Mouse (Mus musculus) cerebellum, adult 9-11 months (tissue): ENCODE results near the gene Tmem179b.
A peak's percentile ranks its signal among the peaks of the same experiment; 100 is the strongest.
"Not testable (repeated sequence)": the region's sequence is repeated elsewhere in the genome, so short reads cannot be mapped to it uniquely, and the experiment has no call there.

Source experiments
- DNase-seq: peaks from one replicate; pipeline ENCODE4 v3.0.0; 2022

The Tmem179b gene

DNA sequence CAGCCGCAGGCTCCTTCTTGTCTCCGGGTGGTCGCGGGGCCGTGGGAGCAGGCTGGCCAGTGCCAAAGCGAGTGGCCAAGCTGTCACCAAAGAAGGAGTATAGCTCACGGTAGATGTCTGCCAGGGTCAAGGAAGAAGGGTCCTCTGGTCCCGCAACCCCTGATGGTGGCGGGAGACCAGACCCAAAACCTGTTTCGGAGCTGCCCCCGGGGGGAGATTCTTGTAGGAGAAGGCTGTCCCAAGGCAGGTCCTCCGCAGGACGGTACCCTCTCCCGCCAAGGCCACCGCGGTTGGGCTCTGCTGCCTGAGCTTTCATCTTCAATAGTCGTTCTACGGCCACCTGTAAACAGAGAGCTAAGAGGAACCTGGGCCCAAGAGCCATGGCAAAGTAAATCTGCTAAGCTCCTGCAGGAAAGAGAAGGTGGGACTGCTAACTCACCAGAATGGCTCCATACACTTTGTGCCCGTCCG lies 719 bp upstream of the Tmem179b start:
- no peak for DNase-seq

DNA sequence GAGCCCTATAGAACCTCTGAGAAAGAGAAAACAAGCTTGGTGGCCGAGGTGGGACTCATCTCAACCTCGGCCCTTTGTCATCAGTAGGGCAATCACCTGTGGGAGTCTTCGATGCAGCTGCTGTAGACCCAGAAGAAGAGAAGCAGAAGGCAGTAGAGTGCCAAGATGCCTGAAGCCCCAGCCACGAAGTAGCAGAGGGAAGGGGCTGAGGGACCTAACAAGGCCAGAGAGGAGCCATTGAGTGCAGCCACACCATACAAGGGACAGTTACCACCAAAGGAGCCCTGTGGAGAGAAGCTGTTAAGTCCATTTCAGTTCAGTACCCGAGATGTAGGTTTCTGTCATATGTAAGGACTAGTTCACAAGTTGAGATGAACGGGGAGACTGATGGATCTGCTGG lies 858 bp downstream of the Tmem179b start:
- DNase-seq, result peak; percentile 38

DNA sequence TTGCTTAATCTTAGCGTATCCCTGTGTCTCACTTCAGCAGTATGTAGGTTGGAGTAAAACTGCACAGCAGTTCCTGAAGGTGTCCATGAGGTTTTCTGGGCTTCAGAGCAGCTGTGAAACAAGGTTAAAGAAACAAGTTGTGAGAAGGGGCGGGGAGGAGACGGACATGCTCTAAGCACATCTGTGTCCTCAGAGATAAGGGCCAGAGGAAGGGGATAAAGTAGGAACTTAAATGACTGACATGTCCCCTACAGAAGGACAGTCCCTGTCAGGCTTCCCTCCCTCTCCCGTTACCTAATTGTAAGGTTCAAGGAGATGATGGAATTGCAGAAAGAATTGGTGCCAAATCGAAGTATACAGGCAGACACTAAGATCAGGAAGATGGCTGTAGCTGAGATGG lies 1.3 kb downstream of the Tmem179b start:
- no peak for DNase-seq

DNA sequence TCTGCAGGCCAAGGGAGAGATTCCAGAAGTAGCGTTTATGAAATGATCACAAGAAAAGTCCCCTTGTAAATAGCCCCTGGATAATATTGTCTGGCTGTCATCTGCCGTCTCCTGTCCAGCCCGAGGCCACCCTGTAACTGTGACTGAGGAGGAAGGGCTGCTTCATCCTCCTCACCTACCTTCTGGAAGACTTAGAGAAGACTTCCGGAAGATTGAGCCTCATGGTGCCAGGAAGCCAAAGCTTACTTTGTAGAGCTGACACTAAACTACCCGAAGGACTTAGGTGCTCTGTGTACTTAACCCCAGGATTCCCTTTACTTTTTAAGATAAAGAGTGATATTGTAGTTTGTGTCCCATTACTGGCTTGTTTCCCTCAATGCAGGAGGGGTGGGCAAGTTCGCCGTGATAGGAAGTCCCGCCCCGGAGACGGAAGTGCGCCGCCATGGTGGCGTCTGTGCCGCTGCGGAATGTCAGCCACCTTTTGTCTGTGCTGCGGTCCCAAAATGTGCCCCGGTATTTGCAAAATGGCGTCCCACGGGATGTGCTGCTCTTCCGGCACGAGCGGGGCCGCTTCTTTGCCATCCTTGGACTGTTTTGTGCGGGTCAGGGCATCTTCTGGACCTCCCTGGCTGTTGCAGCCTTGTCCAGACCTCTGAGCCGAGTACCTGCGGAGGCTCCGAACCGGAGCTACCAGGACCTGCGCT lies 3.5 kb downstream of the Tmem179b start, which contains the start of gene Tmem223:
TSS of gene Tmem223 (plus strand) at position 430 of the 704 bp plus-strand sequence.
- DNase-seq, result peak; percentile 81

DNA sequence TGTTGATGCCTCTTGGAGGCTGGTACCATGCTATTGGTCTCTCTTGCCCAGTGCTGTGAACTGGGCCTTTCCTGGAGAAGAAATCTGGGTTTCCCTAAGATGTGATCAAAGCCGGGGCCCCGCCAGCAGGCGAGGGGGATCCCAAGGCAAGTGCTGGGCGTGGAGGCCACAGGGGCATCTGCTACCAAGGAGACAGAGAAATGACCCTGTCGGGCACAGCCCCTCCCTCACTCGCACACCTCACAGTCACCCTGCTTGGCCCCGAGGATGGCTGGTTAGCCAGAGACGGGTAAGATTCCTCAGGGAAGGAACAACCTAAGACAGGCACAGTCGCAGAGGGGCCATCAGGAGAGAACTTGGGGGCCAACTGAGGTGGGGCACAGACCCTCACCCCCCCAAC lies 8.7 kb downstream of the Tmem179b start:
- DNase-seq, result no peak

DNA sequence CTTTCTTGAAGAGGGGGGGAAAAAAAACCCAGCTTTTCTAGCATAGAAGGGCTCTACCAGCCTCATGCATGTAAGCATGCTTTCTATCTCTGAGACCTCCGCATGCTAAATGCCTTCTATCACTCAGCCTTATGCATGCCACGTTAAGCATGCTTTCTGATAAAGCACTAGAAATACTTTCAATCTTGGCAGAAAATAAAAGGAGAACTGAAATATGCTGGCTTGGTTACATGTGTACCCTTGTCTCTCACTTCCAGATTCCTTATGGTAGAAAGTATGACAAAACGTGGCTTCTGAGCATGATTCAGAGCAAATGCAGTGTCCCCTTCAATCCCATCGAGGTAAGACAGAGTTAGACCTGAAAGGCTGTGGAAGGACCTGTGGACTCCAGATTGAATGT lies 11.0 kb downstream of the Tmem179b start:
- DNase-seq, result no peak

DNA sequence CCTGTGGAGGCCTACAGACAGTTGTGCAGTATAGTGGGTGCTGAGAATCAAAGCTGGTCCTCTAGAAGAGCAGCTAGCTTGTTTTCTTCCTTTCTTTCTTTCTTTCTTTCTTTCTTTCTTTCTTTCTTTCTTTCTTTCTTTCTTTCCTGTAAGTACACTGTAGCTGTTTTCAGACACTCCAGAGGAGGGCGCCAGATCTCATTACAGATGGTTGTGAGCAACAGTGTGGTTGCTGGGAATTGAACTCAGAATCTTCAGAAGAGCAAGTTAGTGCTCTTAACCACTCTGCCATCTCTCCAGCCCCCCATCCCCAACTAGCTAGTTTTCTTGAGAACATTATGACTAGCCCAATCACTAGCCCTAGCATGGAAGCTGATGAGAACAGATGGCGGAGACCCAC lies 13.5 kb downstream of the Tmem179b start:
- no peak for DNase-seq

DNA sequence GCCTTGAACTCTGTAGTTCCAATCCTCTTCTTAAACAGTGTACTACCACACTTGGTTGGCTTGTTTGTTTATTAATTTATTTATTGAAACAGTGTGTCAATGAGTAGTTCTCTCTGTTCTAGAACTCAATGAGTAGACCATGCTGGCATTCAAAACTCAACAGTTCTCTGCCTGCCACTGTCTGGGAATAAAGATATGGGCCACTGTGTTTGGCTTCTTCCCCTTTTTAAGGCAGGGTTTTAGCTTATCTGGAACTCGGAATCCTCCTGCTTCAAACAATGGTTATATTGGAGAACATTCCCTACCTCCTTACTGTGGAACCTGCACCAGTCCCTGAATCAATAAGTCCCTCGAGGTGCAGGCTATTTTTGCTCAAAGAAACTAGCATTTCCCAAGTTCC lies 15.4 kb downstream of the Tmem179b start:
- DNase-seq, result no peak

DNA sequence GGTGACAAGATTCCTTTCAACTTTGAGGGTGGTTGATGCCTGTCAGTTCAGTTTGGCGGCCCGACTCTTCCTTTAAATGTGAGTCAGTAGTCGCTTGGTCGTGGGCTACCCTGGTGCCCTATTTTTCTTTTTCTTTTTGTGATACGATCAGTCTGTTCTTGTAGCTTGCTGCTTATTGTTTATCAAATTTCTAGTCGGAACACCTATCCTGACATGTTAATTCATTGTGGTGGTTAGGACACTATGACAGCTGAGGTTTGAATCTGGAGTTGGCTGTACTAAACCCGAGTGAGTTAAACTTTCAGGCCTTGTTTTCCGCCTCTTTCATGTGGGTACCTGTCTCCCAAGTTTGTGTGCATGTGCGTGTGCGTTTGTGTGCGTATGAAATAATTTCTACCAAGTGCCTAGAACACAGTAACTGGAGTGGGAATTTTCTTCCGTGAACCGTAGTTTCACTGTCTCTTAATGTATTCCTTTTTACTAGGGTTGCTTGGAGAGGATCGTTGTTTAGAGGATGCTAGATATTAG lies 16.7 kb downstream of the Tmem179b start:
- no peak for DNase-seq

DNA sequence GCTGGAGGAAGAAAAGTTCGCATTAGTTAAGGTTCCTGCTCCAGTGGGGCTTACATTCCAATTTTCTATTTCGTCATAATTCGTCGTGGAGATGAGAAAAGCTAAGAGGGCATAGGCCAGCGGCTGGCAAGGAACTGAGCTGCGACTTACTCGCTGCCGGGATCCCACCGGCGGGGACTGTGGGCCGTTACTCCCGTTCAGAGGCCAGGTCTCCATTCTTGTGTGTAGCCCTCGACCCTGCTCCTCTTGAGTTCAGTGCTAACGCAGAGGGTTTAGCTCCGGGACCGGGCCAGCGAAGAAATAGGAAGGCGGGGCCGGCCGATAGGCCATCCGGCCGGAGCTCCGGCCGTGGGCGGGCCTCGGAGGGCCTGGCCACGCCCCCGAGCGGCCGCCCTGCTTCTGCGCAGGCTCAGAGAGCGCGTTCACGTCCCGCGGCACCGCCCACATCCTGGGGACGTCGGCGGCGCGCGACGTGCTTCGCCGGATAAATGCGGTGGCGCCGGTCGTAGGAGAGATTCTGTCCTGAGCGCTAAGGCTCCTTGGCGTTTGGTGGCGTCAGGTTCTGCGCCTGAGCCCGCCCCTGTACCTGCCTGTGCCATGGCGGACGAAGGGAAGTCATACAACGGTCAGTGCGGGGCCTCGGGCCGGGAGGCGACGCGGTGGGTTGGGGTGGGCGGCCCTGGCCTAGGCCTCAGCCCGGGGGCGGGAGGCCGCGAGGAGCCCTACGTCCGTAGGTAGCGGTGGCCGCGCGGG lies 17.5 kb downstream of the Tmem179b start, which contains the start of gene Nxf1:
TSS of gene Nxf1 (plus strand) at position 439 of the 753 bp plus-strand sequence.
- DNase-seq, result peak; percentile 89

DNA sequence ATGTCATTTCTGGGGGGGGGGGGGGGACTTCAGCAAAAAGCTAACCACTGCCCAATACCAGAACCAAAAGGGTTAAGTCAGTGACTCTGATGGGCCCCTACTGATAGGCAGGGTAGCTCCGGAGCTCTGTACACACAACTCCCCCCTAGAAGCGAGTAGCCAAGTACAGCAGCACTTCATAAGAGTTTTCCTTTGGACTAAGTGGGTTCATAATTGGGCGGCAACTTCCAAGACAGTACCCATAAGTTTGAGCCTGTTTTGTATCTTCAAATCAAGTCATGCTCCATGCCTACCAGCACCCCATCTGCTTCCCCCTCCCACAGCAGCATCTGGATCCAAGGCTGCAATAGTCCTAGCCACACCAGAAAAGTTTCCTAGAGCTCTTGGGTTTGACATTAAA lies 18.6 kb downstream of the Tmem179b start:
- no peak for DNase-seq

DNA sequence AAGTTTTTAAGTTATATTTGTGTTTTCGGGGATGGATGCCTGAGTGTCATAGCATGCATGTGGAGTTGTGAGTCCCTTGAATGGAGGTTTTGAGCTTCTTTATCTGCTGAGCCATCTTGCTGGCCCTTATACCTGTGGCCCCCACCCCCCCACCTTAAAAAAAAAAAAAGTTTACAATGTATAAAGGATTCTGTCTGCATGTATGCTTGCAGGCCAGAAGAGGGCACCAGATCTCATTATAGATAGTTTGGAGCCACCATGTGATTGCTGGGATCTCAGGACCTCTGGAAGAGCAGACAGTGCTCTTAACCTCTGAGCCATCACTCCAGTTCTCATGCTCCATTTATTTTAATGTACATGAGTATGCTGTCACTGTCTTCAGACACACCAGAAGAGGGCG lies 26.9 kb downstream of the Tmem179b start:
- DNase-seq, result no peak

DNA sequence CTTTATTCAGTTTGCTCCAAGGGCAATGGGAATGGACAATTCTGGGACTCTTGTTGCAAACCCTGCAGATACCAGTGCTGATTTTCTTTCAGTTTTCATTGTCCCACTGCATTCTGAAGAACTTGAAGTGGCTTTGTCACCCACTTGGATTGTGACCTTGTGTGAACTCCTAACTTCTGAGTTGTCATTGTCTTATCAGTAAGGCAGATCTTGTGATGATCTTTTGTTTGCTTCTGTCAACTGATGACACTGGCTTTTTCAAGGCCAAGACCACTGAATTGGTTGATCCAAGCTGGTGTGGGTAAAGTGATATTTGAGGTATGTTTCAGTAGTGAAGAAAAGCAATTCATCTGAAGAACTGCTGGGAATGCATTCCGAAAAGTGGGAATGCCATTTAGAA lies 28.9 kb downstream of the Tmem179b start:
- DNase-seq, result no peak

DNA sequence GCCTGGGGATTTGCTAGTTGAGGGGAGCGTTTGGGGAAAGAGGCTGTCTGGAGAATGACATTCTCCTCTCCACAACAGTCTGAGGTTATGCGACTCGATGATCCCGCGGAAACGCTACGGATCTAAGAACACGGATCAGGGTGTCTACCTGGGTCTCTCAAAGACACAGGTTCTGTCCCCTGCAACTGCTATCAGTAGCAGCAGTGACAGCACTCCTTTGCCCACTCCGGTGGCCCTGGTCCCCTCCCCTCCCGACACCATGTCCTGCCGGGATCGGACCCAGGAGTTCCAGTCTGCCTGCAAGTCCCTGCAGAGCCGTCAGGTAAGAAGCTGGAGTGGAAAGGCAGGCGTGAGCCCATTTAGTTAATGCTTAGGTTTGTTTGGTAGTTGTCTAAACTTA lies 32.1 kb downstream of the Tmem179b start:
- DNase-seq, result peak; percentile 51

DNA sequence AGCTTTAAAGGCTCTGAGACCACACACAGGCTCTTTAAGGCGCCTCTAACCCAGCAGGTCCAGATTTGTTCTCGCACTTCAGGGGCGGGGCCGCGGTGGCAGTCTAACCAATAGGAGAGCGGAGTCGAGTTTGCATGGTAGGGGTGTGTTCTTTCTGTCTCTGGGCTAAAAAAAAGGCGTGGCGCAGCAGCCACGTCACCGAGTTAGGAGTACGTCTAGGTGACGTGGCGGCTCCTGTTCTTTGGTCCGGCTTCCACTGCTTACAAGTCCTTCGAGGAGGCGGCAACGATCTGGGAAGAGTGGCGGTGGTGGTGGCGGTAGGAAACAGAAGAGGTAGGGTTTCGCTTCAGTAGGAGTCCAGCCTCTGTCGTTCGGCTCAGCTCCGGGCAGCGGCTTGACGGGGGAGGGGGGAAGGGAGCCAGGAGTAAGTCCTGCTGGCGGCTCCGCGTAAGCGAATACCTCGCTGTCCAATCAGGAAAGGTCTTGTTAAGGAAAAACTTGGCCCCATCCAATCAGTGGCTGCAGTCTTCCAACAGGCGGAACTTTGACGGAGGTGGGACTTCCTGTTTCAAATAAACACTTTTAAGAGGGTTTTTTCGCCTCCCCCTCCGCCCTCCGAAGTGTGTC lies 32.9 kb downstream of the Tmem179b start, which contains the start of gene Stx5a:
TSS of gene Stx5a (plus strand) at position 171 of the 627 bp plus-strand sequence.
- DNase-seq, result peak; percentile 97

DNA sequence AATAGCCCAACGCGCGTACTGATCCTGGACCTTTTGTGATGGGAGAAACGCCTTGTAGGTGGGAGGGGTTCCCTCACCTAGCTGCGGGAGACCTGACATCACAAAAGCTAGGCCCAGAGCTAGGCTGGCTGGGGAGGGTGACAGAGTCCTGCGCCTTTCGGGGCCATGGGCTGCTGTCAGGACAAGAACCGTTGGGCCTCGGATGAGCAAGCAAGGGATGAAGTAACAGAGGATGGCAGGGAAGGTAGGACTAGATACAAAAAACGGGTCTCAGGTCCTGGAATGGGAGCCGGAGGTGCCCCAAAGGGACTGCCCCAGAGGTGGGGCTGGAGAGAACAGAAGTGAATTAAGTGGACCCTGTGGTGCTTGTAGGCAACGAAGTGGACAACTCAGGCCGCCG lies 33.7 kb downstream of the Tmem179b start, which contains the start of gene 1700092M07Rik:
TSS of gene 1700092M07Rik (plus strand) at position 116 of the 400 bp plus-strand sequence.
- DNase-seq, result peak; percentile 69

DNA sequence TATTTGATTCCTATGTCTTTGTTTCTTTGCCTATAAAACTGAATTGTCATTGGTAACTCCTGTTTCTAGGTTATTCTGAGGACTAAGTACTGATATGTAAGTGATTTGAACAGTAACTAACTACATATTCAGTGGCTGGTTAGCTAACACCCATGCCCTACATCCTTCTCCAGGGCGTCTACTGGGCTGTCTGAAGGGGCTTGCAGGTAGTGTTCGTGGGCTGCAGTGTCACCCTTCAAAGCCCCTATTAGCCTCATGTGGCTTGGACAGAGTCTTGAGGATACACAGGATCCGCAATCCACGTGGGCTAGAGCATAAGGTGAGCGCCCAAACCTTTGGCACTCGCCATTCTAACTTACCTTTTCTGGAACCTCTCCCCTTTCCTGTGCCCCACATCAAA lies 34.6 kb downstream of the Tmem179b start:
- no peak for DNase-seq

DNA sequence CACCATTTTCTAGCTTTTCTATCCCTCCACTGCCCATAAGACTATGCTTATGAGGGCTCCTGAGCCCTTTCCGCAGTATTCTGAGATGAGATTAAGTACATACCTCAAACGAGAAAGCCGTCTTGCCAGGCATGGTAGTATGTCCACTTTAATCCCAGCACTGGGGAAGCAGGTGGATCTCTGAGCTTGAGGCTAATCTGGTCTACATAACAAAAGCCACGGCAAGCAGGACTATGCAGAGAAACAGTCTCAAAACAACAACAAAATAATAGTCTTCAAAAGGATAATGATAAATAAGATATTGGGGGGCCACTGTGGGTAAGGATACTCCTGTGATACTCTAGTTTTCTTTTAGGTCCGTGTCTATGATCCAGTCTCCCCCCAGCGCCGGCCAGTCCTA lies 35.4 kb downstream of the Tmem179b start:
- no peak for DNase-seq

DNA sequence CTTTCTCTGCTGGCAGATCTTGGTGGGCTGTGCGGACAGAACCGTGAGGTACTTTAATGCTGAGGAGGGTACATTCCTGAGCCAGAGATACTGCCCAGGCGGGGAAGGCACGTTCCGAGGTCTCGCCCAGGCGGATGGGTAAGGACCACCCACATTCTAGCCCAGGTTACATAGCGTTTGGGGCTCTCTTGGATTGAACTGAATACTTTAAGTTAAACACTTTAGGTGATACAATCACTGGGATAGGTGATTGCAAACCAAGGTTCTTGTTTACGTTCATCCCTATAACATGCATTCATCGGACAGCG lies 38.2 kb downstream of the Tmem179b start:
- DNase-seq, result peak; percentile 44

DNA sequence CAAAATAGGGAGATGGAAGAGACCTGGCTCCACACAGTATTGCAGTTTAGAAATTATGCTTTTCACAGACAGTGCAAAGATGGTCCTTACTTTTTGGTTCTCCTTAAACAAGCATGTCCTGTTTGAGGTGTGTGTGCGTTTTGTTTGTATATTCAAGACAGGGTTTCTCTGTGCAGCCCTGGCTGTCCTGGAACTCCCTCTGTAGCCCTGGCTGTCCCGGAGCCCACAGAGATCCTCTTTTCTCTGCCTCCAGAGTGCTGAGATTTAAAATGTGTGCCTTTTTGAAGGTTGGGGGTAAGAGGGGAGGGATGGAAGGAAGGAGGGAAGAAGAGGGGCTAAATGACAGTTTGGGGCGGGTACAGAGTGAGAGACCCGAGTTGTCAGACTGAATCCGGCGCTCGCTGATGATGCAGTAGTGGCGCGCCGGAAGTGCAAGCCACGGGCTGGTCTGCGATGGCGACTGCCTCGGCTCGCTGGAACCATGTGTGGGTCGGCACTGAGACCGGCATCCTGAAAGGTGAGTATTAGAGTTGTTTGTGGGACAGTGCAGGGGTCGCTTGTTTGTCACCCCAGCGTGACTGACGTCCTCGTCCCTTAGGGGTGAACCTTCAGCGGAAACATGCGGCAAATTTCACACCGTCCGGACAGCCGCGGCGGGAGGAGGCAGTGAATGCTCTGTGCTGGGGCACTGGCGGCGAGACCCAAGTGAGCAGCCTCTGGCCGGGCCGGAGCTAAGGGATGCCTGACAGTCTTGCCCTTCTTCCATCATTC lies 38.7 kb downstream of the Tmem179b start, which contains the start of gene Wdr74:
TSS of gene Wdr74 (plus strand) at position 439 of the 771 bp plus-strand sequence.
- peak; percentile 90 for DNase-seq

DNA sequence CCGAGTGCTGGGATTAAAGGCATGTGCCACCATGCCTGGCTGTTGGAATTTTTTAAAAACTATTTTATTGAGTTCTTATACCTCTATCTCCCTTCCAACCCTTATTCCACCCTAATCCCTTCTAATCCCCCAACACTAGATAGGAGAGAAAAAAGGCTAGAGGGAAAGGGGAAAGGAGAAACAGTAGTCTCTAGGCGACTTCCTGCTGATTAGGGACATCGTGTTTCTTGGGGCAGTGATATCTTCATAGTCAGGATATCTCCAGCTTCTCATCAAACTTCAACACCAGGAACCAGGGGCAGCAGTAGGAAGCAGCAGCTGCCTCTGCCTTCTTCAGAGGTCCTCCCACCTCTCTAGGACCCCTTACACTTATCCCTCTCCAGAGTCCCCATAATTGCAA lies 39.9 kb downstream of the Tmem179b start:
- DNase-seq, result no peak

DNA sequence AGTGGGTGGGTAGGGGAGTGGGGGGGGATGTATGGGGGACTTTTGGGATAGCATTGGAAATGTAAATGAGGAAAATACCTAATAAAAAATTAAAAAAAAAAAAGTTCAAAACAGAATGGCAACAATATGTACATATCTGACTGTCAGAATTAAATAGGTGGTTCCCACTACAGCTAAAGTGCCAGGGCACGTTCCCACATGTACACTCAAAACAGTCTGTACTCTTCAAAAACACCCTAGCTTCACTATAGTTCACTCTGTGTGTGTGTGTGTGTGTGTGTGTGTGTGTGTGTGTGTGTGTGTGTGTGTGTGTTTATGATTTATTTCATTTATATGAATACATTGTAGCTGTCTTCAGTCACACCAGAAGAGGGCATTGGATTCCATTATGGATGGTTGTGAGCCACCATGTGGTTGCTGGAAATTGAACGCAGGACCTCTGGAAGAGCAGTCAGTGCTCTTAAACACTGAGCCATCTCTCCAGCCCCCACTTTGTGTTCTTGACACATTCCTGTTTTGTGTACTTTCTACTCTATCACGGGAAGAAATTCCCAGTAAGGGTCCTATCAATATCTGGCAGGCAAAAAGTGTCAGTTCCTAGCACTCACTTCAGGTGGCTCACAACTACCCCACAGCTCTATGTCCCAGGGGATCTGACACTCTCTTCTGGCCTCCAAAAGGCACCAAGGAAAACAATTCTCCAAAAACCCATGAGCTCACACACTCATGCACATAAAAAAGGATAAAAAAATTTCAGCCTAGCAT lies 45.8 kb downstream of the Tmem179b start:
- not testable (repeated sequence) for DNase-seq
